Mouse (Mus musculus): ENCODE measurements around the gene Apoc3.

The Apoc3 gene

GRCm38 (mm10) chr9:46235596-46235648, at the start of gene Apoc3:
Gene Apoc3 (minus strand): TSS chr9:46235636.
- DNase-seq (ENCODE audit: low spot score in 2 of 2), result no peak

- DNase-seq (ENCODE audit: low spot score in 2 of 2), result peak; percentile 94 to 96
Observed at GRCm38 (mm10) chr9:46282631-46283436, 47.4 kb upstream of the Apoc3 start, which contains the start of gene Bud13. Gene Bud13 (plus strand): TSS chr9:46283008.

- no peak for DNase-seq (ENCODE audit: low spot score in 2 of 2)
Observed at GRCm38 (mm10) chr9:46274494-46274893, 39.1 kb upstream of the Apoc3 start.

- DNase-seq (ENCODE audit: low spot score in 2 of 2), result peak; percentile 94 to 95
Observed at GRCm38 (mm10) chr9:46272677-46273454, 37.4 kb upstream of the Apoc3 start, which contains the start of gene Zpr1. Gene Zpr1 (plus strand): TSS chr9:46273064.

- no peak for DNase-seq (ENCODE audit: low spot score in 2 of 2)
Observed at GRCm38 (mm10) chr9:46272070-46272469, 36.6 kb upstream of the Apoc3 start.

GRCm38 (mm10) chr9:46270782-46271181, 35.3 kb upstream of the Apoc3 start:
- no peak for DNase-seq (ENCODE audit: low spot score in 2 of 2)

GRCm38 (mm10) chr9:46269125-46269524, 33.7 kb upstream of the Apoc3 start:
- DNase-seq (ENCODE audit: low spot score in 2 of 2), result no peak

- DNase-seq (ENCODE audit: low spot score in 2 of 2), result no peak
Observed at GRCm38 (mm10) chr9:46268343-46268873, 33.0 kb upstream of the Apoc3 start, which contains the start of gene Apoa5. Gene Apoa5 (plus strand): TSS chr9:46268633.

GRCm38 (mm10) chr9:46261131-46261530, 25.7 kb upstream of the Apoc3 start:
- no peak for DNase-seq (ENCODE audit: low spot score in 2 of 2)

GRCm38 (mm10) chr9:46259111-46259510, 23.7 kb upstream of the Apoc3 start:
- no peak for DNase-seq (ENCODE audit: low spot score in 2 of 2)

- DNase-seq (ENCODE audit: low spot score in 2 of 2), result no peak
Observed at GRCm38 (mm10) chr9:46257546-46257945, 22.1 kb upstream of the Apoc3 start.

GRCm38 (mm10) chr9:46256658-46257385, 21.4 kb upstream of the Apoc3 start:
- no peak for DNase-seq (ENCODE audit: low spot score in 2 of 2)

- no peak for DNase-seq (ENCODE audit: low spot score in 2 of 2)
Observed at GRCm38 (mm10) chr9:46256177-46256576, 20.7 kb upstream of the Apoc3 start.

- peak; percentile 74 to 82 for DNase-seq (ENCODE audit: low spot score in 2 of 2)
Observed at GRCm38 (mm10) chr9:46246752-46247324, 11.4 kb upstream of the Apoc3 start.

GRCm38 (mm10) chr9:46243584-46243983, 8.1 kb upstream of the Apoc3 start:
- no peak for DNase-seq (ENCODE audit: low spot score in 2 of 2)

GRCm38 (mm10) chr9:46243122-46243521, 7.7 kb upstream of the Apoc3 start:
- DNase-seq (ENCODE audit: low spot score in 2 of 2), result no peak

- DNase-seq (ENCODE audit: low spot score in 2 of 2), result no peak
Observed at GRCm38 (mm10) chr9:46241818-46242217, 6.4 kb upstream of the Apoc3 start.

- no peak for DNase-seq (ENCODE audit: low spot score in 2 of 2)
Observed at GRCm38 (mm10) chr9:46240526-46241153, 5.2 kb upstream of the Apoc3 start, which contains the start of gene Apoa4. Gene Apoa4 (plus strand): TSS chr9:46240696.

- no peak for DNase-seq (ENCODE audit: low spot score in 2 of 2)
Observed at GRCm38 (mm10) chr9:46238850-46239249, 3.4 kb upstream of the Apoc3 start.

- no peak for DNase-seq (ENCODE audit: low spot score in 2 of 2)
Observed at GRCm38 (mm10) chr9:46235649-46236048, 213 bp upstream of the Apoc3 start.

- no peak for DNase-seq (ENCODE audit: low spot score in 2 of 2)
Observed at GRCm38 (mm10) chr9:46235196-46235595, 240 bp downstream of the Apoc3 start.

Measured in right cerebral cortex, postnatal 10 days (tissue).